Mouse (Mus musculus): ENCODE measurements around the gene Rab20. TPM values are rescaled to one million over a fixed set of nuclear protein-coding genes. Genes with fewer than 3 reads are reported as not detected.

Gene Rab20
- polyA plus RNA-seq, 1 experiment from 2014 or later, result 0.61 TPM

DNA sequence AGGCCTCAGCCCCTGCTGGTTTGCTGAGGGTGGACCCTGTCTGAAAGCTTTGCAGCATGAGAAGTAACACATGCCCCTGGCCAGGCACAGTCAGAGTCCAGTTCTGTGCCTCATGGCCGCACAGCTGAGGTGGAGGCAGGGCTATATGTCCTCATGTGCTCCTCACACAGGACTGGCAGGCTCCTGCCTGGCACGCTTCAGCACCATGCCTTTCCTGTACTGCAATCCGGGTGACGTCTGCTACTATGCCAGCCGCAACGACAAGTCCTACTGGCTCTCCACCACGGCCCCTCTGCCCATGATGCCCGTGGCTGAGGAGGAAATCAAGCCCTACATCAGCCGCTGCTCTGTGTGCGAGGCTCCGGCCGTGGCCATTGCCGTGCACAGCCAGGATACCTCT lies 32.7 kb downstream of the Rab20 start:
- Histone ChIP-seq H3K9ac (ENCODE audit: low read length) (no peak overlapping the region), H3K9me3 (ENCODE audit: control insufficient read depth, low read length) (no peaks in the 10 kb centered on the region), H3K4me2 (ENCODE audit: low read depth, severe bottlenecking) (no peak overlapping the region), H3K4me3 (ENCODE audit: low read depth, low read length) (no peak overlapping the region), H3K36me3 (ENCODE audit: control insufficient read depth, insufficient read depth, low read length) (peaks cover 2% of the 10 kb centered on the region; the same call in 1 of the 2 replicates), H3K27me3 (ENCODE audit: control insufficient read depth, insufficient read depth, low read length) (no peaks in the 10 kb centered on the region), H3K4me1 (ENCODE audit: control insufficient read depth, insufficient read depth, low read length) (no peaks in the 10 kb centered on the region), H3K27ac (replicated peaks; ENCODE audit: low read depth, low read length) (no peak overlapping the region)
- 96% methylated on average over 13 of the region's 13 CpGs for WGBS
- DNase-seq (ENCODE audit: low spot score) (no peak), ATAC-seq (ENCODE audit: insufficient number of reproducible peaks, low FRiP score, low TSS enrichment, low read depth) (no peak)

DNA sequence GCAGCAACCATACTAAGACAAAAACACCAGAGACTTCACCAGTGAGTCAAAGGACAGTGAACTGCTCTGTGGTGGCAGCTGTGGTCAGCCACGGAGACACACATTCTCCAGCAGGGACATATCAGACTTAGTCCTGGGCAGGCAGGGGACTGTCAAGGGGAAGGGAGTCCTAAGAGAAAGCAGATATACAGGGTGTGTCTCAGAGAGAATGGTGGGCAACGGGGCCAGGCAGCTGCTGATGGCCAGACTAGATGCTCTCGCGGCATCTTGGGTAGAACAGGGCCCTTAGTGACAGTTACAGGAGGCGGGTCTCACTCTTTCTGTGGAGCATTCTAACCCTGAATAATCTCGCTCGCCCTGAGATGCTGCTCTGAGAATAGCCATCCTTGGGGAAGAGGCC lies 34.3 kb downstream of the Rab20 start:
- Histone ChIP-seq H3K9me3 (ENCODE audit: control insufficient read depth, low read length) (no peaks in the 10 kb centered on the region), H3K4me1 (ENCODE audit: control insufficient read depth, insufficient read depth, low read length) (no peaks in the 10 kb centered on the region), H3K27me3 (ENCODE audit: control insufficient read depth, insufficient read depth, low read length) (no peaks in the 10 kb centered on the region), H3K27ac (replicated peaks; ENCODE audit: low read depth, low read length) (no peak overlapping the region), H3K9ac (ENCODE audit: low read length) (no peak overlapping the region), H3K4me3 (ENCODE audit: low read depth, low read length) (no peak overlapping the region), H3K36me3 (ENCODE audit: control insufficient read depth, insufficient read depth, low read length) (peaks cover 2% of the 10 kb centered on the region; the same call in 1 of the 2 replicates), H3K4me2 (ENCODE audit: low read depth, severe bottlenecking) (no peak overlapping the region)
- ATAC-seq (ENCODE audit: insufficient number of reproducible peaks, low FRiP score, low TSS enrichment, low read depth), result no peak
- no peak for DNase-seq (ENCODE audit: low spot score)
- WGBS, result 84% methylated on average over 7 of the region's 7 CpGs

DNA sequence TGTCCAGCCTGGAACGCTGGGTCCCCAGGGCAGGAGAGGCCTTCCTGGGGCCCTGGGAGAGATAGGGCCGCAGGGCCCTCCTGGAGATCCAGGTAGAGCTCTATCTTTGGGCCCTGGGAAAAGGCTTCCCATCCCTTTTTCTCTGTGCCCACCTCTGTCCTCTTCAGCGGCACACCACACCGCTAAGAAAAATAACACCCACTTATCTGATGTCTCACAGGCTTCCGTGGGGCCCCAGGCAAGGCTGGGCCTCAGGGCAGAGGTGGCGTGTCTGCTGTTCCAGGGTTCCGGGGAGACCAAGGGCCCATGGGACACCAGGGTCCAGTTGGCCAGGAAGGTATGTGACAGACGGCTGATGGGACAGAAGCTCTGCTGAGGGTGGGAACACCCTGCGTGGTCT lies 34.9 kb downstream of the Rab20 start:
- H3K4me1 ChIP-seq (ENCODE audit: control insufficient read depth, insufficient read depth, low read length), result no peaks in the 10 kb centered on the region
- ATAC-seq (ENCODE audit: insufficient number of reproducible peaks, low FRiP score, low TSS enrichment, low read depth) (no peak), DNase-seq (ENCODE audit: low spot score) (no peak)

DNA sequence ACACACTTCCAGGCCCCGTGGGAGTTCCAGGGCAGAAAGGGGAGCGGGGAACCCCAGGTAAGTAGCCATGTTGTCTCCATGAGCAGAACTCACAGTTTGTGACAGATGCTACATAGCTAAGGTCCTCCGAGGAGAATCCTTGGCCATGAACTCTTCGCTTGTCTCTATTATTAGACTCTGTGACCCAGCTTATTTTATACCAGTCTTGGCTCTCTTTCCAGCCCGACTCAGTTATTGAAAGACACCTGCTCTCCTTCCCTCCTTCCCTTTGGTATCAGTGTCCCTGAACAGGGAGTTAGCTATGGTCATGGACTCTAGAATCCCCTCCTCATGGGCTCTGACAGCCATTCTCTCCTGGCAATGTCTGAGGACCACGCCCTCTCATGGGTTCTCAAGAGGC lies 37.2 kb downstream of the Rab20 start:
- peaks cover 2% of the 10 kb centered on the region; the same call in 1 of the 2 replicates for H3K36me3 ChIP-seq (ENCODE audit: control insufficient read depth, insufficient read depth, low read length)
- 91% methylated on average over 6 of the region's 6 CpGs for WGBS
- H3K4me3 ChIP-seq (ENCODE audit: low read depth, low read length), result no peak overlapping the region
- no peaks in the 10 kb centered on the region for H3K9me3 ChIP-seq (ENCODE audit: control insufficient read depth, low read length)
- no peak overlapping the region for H3K9ac ChIP-seq (ENCODE audit: low read length)
- H3K27me3 ChIP-seq (ENCODE audit: control insufficient read depth, insufficient read depth, low read length), result no peaks in the 10 kb centered on the region
- H3K4me2 ChIP-seq (ENCODE audit: low read depth, severe bottlenecking), result no peak overlapping the region
- DNase-seq (ENCODE audit: low spot score) (no peak), ATAC-seq (ENCODE audit: insufficient number of reproducible peaks, low FRiP score, low TSS enrichment, low read depth) (no peak)
- H3K4me1 ChIP-seq (ENCODE audit: control insufficient read depth, insufficient read depth, low read length), result no peaks in the 10 kb centered on the region
- no peak overlapping the region for H3K27ac ChIP-seq (replicated peaks; ENCODE audit: low read depth, low read length)

More for the DNA sequence above, 34.9 kb downstream of the Rab20 start:
- no peaks in the 10 kb centered on the region for H3K9me3 ChIP-seq (ENCODE audit: control insufficient read depth, low read length)
- no peak overlapping the region for H3K9ac ChIP-seq (ENCODE audit: low read length)
- H3K27me3 ChIP-seq (ENCODE audit: control insufficient read depth, insufficient read depth, low read length), result no peaks in the 10 kb centered on the region
- no peak overlapping the region for H3K4me2 ChIP-seq (ENCODE audit: low read depth, severe bottlenecking)
- H3K36me3 ChIP-seq (ENCODE audit: control insufficient read depth, insufficient read depth, low read length), result peaks cover 2% of the 10 kb centered on the region; the same call in 1 of the 2 replicates
- 90% methylated on average over 9 of the region's 9 CpGs for WGBS
- no peak overlapping the region for H3K4me3 ChIP-seq (ENCODE audit: low read depth, low read length)
- no peak overlapping the region for H3K27ac ChIP-seq (replicated peaks; ENCODE audit: low read depth, low read length)

DNA sequence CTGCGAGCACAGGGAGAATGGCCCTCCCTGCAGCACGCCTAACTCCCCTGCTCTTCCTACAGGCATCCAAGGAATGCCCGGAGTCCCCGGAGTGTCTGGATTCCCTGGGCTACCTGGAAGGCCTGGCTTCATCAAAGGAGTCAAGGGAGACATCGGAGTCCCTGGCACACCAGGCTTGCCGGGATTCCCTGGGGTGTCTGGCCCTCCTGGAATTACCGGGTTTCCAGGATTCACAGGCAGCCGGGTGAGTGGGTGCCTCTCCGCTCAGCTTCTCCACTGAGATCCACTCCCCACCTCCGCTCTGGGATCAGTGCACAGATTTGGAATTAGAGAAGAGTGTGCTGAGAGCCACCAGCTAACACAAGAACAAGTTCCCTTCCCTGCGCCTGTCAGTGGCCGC lies 40.6 kb downstream of the Rab20 start:
- Histone ChIP-seq H3K36me3 (ENCODE audit: control insufficient read depth, insufficient read depth, low read length) (no peaks in the 10 kb centered on the region; the same call in 1 of the 2 replicates), H3K4me1 (ENCODE audit: control insufficient read depth, insufficient read depth, low read length) (no peaks in the 10 kb centered on the region), H3K4me2 (ENCODE audit: low read depth, severe bottlenecking) (no peak overlapping the region), H3K27me3 (ENCODE audit: control insufficient read depth, insufficient read depth, low read length) (no peaks in the 10 kb centered on the region), H3K4me3 (ENCODE audit: low read depth, low read length) (no peak overlapping the region), H3K9me3 (ENCODE audit: control insufficient read depth, low read length) (no peaks in the 10 kb centered on the region), H3K27ac (replicated peaks; ENCODE audit: low read depth, low read length) (no peak overlapping the region), H3K9ac (ENCODE audit: low read length) (no peak overlapping the region)
- 48% methylated on average over 12 of the region's 12 CpGs for WGBS
- ATAC-seq (ENCODE audit: insufficient number of reproducible peaks, low FRiP score, low TSS enrichment, low read depth), result no peak
- DNase-seq (ENCODE audit: low spot score), result no peak

DNA sequence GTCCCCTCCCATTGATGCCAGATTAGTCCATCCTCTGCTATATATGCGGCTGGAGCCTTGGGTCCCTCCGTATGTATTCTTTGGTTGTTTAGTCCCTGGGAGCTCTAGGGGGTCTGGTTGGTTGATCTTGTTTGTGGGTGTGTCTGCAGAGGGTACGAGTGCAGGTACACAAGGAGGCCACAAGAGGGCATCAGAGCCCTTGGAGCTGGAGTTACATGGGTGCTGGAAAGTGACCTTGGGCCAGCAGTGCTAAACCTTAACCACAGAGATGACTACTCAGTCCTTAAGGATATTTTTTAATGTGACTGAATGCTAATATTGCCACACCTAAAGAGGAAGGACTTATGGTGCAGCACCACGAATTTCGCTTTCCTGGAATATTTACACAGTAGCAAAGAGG lies 47.8 kb downstream of the Rab20 start:
- ATAC-seq (ENCODE audit: insufficient number of reproducible peaks, low FRiP score, low TSS enrichment, low read depth) (no peak), DNase-seq (ENCODE audit: low spot score) (no peak)
- Histone ChIP-seq H3K9me3 (ENCODE audit: control insufficient read depth, low read length) (no peaks in the 10 kb centered on the region), H3K36me3 (ENCODE audit: control insufficient read depth, insufficient read depth, low read length) (peaks cover 3% of the 10 kb centered on the region), H3K9ac (ENCODE audit: low read length) (no peak overlapping the region), H3K27me3 (ENCODE audit: control insufficient read depth, insufficient read depth, low read length) (no peaks in the 10 kb centered on the region), H3K4me3 (ENCODE audit: low read depth, low read length) (no peak overlapping the region), H3K4me2 (ENCODE audit: low read depth, severe bottlenecking) (no peak overlapping the region), H3K27ac (replicated peaks; ENCODE audit: low read depth, low read length) (no peak overlapping the region), H3K4me1 (ENCODE audit: control insufficient read depth, insufficient read depth, low read length) (no peaks in the 10 kb centered on the region)
- WGBS, result 52% methylated on average over 5 of the region's 5 CpGs

DNA sequence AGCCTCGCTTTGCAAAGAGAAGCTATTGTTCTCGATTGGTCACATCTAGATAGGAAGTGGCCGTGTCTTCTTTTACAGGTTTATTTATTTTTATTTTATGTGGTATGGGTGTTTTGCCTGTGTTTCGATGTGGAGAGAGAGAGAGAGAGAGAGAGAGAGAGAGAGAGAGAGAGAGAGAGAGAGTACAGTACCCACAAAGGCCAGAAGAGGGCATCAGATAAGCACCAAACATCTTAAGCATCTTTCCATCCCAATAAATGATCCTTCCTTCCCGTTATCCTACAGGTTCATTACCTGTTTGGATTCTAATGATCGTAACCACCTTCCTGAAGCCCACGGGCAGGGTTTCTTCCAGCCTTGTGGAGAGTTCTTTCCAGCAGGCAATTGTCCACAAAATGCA lies 55.4 kb downstream of the Rab20 start:
- Histone ChIP-seq H3K36me3 (ENCODE audit: control insufficient read depth, insufficient read depth, low read length) (no peaks in the 10 kb centered on the region; the same call in 1 of the 2 replicates), H3K4me1 (ENCODE audit: control insufficient read depth, insufficient read depth, low read length) (no peaks in the 10 kb centered on the region)
- 72% methylated on average over 7 of the region's 7 CpGs for WGBS

DNA sequence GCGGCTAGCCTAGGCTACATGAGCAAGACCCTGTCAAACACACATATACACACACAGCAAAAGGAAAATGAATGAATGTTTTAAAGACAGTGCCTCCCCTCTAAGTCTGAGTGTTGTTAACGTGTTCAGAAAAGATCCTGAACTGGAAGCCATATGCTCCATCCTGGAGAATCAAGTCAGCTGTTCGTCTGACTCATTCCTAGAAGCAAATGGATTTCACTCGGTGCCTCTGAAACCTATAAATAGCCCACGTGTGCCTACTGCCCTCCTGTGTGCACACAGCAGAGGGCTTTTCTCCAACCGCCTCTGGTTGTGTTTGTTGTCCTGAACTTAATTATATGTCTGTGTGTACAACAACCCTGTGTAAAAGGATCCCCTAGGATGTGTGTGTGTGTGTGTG lies 56.5 kb downstream of the Rab20 start:
- Histone ChIP-seq H3K4me3 (ENCODE audit: low read depth, low read length) (no peak overlapping the region), H3K36me3 (ENCODE audit: control insufficient read depth, insufficient read depth, low read length) (no peaks in the 10 kb centered on the region), H3K4me1 (ENCODE audit: control insufficient read depth, insufficient read depth, low read length) (no peaks in the 10 kb centered on the region), H3K27me3 (ENCODE audit: control insufficient read depth, insufficient read depth, low read length) (no peaks in the 10 kb centered on the region), H3K4me2 (ENCODE audit: low read depth, severe bottlenecking) (no peak overlapping the region), H3K9ac (ENCODE audit: low read length) (no peak overlapping the region), H3K27ac (replicated peaks; ENCODE audit: low read depth, low read length) (no peak overlapping the region), H3K9me3 (ENCODE audit: control insufficient read depth, low read length) (no peaks in the 10 kb centered on the region)
- WGBS, result 88% methylated on average over 6 of the region's 6 CpGs
- DNase-seq (ENCODE audit: low spot score) (no peak), ATAC-seq (ENCODE audit: insufficient number of reproducible peaks, low FRiP score, low TSS enrichment, low read depth) (no peak)

More for the DNA sequence above, 55.4 kb downstream of the Rab20 start:
- DNase-seq (ENCODE audit: low spot score), result no peak
- Histone ChIP-seq H3K4me2 (ENCODE audit: low read depth, severe bottlenecking) (no peak overlapping the region), H3K9me3 (ENCODE audit: control insufficient read depth, low read length) (no peaks in the 10 kb centered on the region), H3K4me3 (ENCODE audit: low read depth, low read length) (no peak overlapping the region), H3K9ac (ENCODE audit: low read length) (no peak overlapping the region), H3K27me3 (ENCODE audit: control insufficient read depth, insufficient read depth, low read length) (no peaks in the 10 kb centered on the region), H3K27ac (replicated peaks; ENCODE audit: low read depth, low read length) (no peak overlapping the region)
- no peak for ATAC-seq (ENCODE audit: insufficient number of reproducible peaks, low FRiP score, low TSS enrichment, low read depth)

DNA sequence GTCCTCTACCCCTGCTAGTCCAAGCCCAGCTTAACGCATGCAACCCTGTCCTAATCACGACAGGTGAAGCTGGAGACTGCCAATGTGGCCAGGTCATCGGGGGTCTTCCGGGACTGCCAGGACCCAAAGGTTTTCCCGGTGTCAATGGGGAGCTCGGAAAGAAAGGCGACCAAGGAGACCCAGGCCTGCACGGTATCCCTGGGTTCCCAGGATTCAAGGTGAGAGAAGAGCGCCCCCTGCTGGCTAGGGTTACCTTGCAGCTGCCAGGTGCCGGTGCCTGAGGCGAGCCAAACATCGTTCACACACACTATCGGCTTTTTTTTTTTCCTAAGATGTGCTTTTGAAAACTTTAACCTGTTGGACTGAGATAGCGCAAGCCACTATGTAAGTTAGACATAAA lies 57.4 kb downstream of the Rab20 start:
- Histone ChIP-seq H3K36me3 (ENCODE audit: control insufficient read depth, insufficient read depth, low read length) (no peaks in the 10 kb centered on the region; the same call in 1 of the 2 replicates), H3K4me1 (ENCODE audit: control insufficient read depth, insufficient read depth, low read length) (no peaks in the 10 kb centered on the region)

More for the DNA sequence above, 57.4 kb downstream of the Rab20 start:
- no peak overlapping the region for H3K27ac ChIP-seq (replicated peaks; ENCODE audit: low read depth, low read length)
- no peaks in the 10 kb centered on the region for H3K9me3 ChIP-seq (ENCODE audit: control insufficient read depth, low read length)
- no peak overlapping the region for H3K4me3 ChIP-seq (ENCODE audit: low read depth, low read length)
- ATAC-seq (ENCODE audit: insufficient number of reproducible peaks, low FRiP score, low TSS enrichment, low read depth), result no peak
- H3K9ac ChIP-seq (ENCODE audit: low read length), result no peak overlapping the region
- 61% methylated on average over 14 of the region's 14 CpGs for WGBS
- H3K27me3 ChIP-seq (ENCODE audit: control insufficient read depth, insufficient read depth, low read length), result no peaks in the 10 kb centered on the region
- DNase-seq (ENCODE audit: low spot score), result peak; percentile 76
- no peak overlapping the region for H3K4me2 ChIP-seq (ENCODE audit: low read depth, severe bottlenecking)
